Mouse (Mus musculus): ENCODE results near the gene Ube2h.

The Ube2h gene

GRCm38 (mm10) chr6:30204383-30205179, 99.8 kb downstream of the Ube2h start:
- in situ Hi-C loops (cut with MseI, MboI): no loop called here

GRCm38 (mm10) chr6:30196143-30196542, 108.2 kb downstream of the Ube2h start:
- in situ Hi-C loops (cut with MseI, MboI): no loop called here

GRCm38 (mm10) chr6:30195656-30196055, 108.7 kb downstream of the Ube2h start:
- in situ Hi-C loops (cut with MseI, MboI): no loop called here

- in situ Hi-C loops (cut with MseI, MboI): no loop called here
Observed at GRCm38 (mm10) chr6:30183624-30184023, 120.7 kb downstream of the Ube2h start.

- in situ Hi-C loops (cut with MseI, MboI): no loop called here
Observed at GRCm38 (mm10) chr6:30182038-30182437, 122.3 kb downstream of the Ube2h start.

- in situ Hi-C loops (cut with MseI, MboI): no loop called here
Observed at GRCm38 (mm10) chr6:30180321-30180720, 124.0 kb downstream of the Ube2h start.

- in situ Hi-C loops (cut with MseI, MboI): no loop called here
Observed at GRCm38 (mm10) chr6:30179046-30179445, 125.3 kb downstream of the Ube2h start.

GRCm38 (mm10) chr6:30178023-30178639, 126.2 kb downstream of the Ube2h start:
- in situ Hi-C loops (cut with MseI, MboI): no loop called here

- in situ Hi-C loops (cut with MseI, MboI): no loop called here
Observed at GRCm38 (mm10) chr6:30177305-30177704, 127.0 kb downstream of the Ube2h start.

- in situ Hi-C loops (cut with MseI, MboI): no loop called here
Observed at GRCm38 (mm10) chr6:30176496-30176895, 127.8 kb downstream of the Ube2h start.

- in situ Hi-C loops (cut with MseI, MboI): no loop called here
Observed at GRCm38 (mm10) chr6:30175918-30176421, 128.4 kb downstream of the Ube2h start.

- in situ Hi-C loops (cut with MseI, MboI): no loop called here
Observed at GRCm38 (mm10) chr6:30175225-30175917, 129.0 kb downstream of the Ube2h start.

- in situ Hi-C loops (cut with MseI, MboI): no loop called here
Observed at GRCm38 (mm10) chr6:30174461-30175224, 129.7 kb downstream of the Ube2h start.

- in situ Hi-C loops (cut with MseI, MboI): no loop called here
Observed at GRCm38 (mm10) chr6:30173551-30174460, 130.5 kb downstream of the Ube2h start.

- in situ Hi-C loops (cut with MseI, MboI): no loop called here
Observed at GRCm38 (mm10) chr6:30172820-30173550, 131.4 kb downstream of the Ube2h start.

- in situ Hi-C loops (cut with MseI, MboI): no loop called here
Observed at GRCm38 (mm10) chr6:30172441-30172819, 131.9 kb downstream of the Ube2h start.

GRCm38 (mm10) chr6:30171967-30172366, 132.4 kb downstream of the Ube2h start:
- in situ Hi-C loops (cut with MseI, MboI): no loop called here

- in situ Hi-C loops (cut with MseI, MboI): no loop called here
Observed at GRCm38 (mm10) chr6:30171226-30171625, 133.1 kb downstream of the Ube2h start.

- in situ Hi-C loops (cut with MseI, MboI): no loop called here
Observed at GRCm38 (mm10) chr6:30169148-30169547, 135.2 kb downstream of the Ube2h start.

- in situ Hi-C loops (cut with MseI, MboI): no loop called here
Observed at GRCm38 (mm10) chr6:30168275-30168674, 136.1 kb downstream of the Ube2h start.
